Mouse (Mus musculus) heart, postnatal 0 days (tissue): ENCODE data around the gene Enpp3.

Experiments used
- CTCF ChIP-seq: IDR thresholded peaks from 2 replicates; pipeline ENCODE4 v1.5.1; 2016; ENCODE audit warnings: antibody characterized with exemption, control low read depth, low read depth
- EP300 ChIP-seq: IDR thresholded peaks from 2 replicates; pipeline ENCODE4 v1.6.1; 2016; ENCODE audit warnings: antibody characterized with exemption, low read depth

DNA sequence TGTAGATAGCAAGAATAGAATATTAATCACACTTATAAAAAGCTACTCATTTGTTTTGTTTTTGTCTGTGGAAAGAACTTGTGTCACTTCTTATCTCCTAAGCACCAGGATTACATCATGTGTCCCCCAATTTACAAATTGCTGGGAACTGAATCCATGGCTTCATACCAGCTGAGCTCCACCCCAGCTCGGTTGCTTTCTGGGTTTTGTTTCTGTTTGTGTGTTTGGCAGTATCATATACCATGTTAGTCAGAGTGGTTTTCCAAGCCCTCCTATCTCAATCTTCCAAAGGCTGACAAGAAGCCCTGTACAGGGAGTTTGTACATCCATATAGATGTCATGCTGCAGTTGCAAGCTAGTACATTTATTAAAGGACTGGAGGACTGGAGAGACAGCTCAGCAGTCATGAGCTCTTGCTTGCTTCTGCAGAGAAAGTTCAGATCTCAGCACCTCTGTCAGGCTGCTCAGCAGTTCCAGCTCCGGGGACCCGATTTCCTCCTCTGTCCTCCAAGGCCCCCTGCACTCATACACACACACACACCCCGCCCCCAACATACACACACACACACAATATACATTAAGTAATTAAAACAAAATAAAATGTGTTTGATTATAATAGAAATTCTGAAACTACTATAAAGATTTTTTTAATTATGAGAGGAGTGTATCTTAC, 6.1 kb downstream of the Enpp3 start:
- TF ChIP-seq CTCF: no peak
- no peak for TF ChIP-seq EP300
